Mouse (Mus musculus) right cerebral cortex, postnatal 14 days (tissue): Measurements from ENCODE around the gene Il16.

Source experiments
- DNase-seq: peaks from one replicate; pipeline ENCODE4 v3.0.0; 2022

The Il16 gene

GRCm38 (mm10) chr7:83678506-83678905 lies 67.0 kb downstream of the Il16 start:
- DNase-seq = no peak

- DNase-seq = no peak
These were observed 68.2 kb downstream of the Il16 start for GRCm38 (mm10) chr7:83677296-83677695.

- DNase-seq = no peak
These were observed 69.8 kb downstream of the Il16 start for GRCm38 (mm10) chr7:83675545-83676254.

GRCm38 (mm10) chr7:83671573-83671972 lies 74.0 kb downstream of the Il16 start:
- DNase-seq = no peak

GRCm38 (mm10) chr7:83668724-83669123 lies 76.8 kb downstream of the Il16 start:
- DNase-seq = peak; percentile 66

GRCm38 (mm10) chr7:83667936-83668645 lies 77.4 kb downstream of the Il16 start:
- no peak for DNase-seq

- DNase-seq = no peak
These were observed 79.4 kb downstream of the Il16 start for GRCm38 (mm10) chr7:83666087-83666595.

GRCm38 (mm10) chr7:83662711-83663375 lies 82.7 kb downstream of the Il16 start:
- DNase-seq = no peak

GRCm38 (mm10) chr7:83661763-83662162 lies 83.8 kb downstream of the Il16 start:
- no peak for DNase-seq

GRCm38 (mm10) chr7:83661031-83661430 lies 84.5 kb downstream of the Il16 start:
- DNase-seq = no peak

GRCm38 (mm10) chr7:83660273-83660691 lies 85.2 kb downstream of the Il16 start:
- no peak for DNase-seq

- no peak for DNase-seq
These were observed 86.1 kb downstream of the Il16 start for GRCm38 (mm10) chr7:83659159-83660065.

- no peak for DNase-seq
These were observed 86.8 kb downstream of the Il16 start for GRCm38 (mm10) chr7:83658716-83659115.

- no peak for DNase-seq
These were observed 90.4 kb downstream of the Il16 start for GRCm38 (mm10) chr7:83654938-83655630.

GRCm38 (mm10) chr7:83654196-83654595 lies 91.3 kb downstream of the Il16 start:
- no peak for DNase-seq

- DNase-seq = no peak
These were observed 91.9 kb downstream of the Il16 start for GRCm38 (mm10) chr7:83653605-83654051.

- no peak for DNase-seq
These were observed 93.0 kb downstream of the Il16 start for GRCm38 (mm10) chr7:83652498-83652897.

- no peak for DNase-seq
These were observed 94.9 kb downstream of the Il16 start for GRCm38 (mm10) chr7:83650638-83651037.

- DNase-seq = no peak
These were observed 96.7 kb downstream of the Il16 start for GRCm38 (mm10) chr7:83648807-83649206.

GRCm38 (mm10) chr7:83645476-83645875 lies 100.0 kb downstream of the Il16 start:
- no peak for DNase-seq

GRCm38 (mm10) chr7:83644761-83645160 lies 100.8 kb downstream of the Il16 start:
- no peak for DNase-seq

GRCm38 (mm10) chr7:83643581-83643980 lies 101.9 kb downstream of the Il16 start:
- no peak for DNase-seq
